Mouse (Mus musculus) urinary bladder, postnatal 14 days (tissue): ENCODE results near the gene Zfp385c.

Experiments used
- DNase-seq: peaks from one replicate; pipeline ENCODE4 v3.0.0; 2021; ENCODE audit warnings: low spot score

The Zfp385c gene

GRCm38 (mm10) chr11:100716649-100717048, 24.4 kb upstream of the Zfp385c start:
- DNase-seq = no peak

GRCm38 (mm10) chr11:100714948-100715347, 22.7 kb upstream of the Zfp385c start:
- DNase-seq = no peak

GRCm38 (mm10) chr11:100714534-100714915, 22.3 kb upstream of the Zfp385c start:
- peak; percentile 85 for DNase-seq

GRCm38 (mm10) chr11:100713735-100714533, 21.7 kb upstream of the Zfp385c start, which contains the start of gene Hspb9:
Gene Hspb9, plus strand, starts transcription at chr11:100713850.
- DNase-seq = peak; percentile 68

- no peak for DNase-seq
These were observed 20.9 kb upstream of the Zfp385c start for GRCm38 (mm10) chr11:100713174-100713573.

GRCm38 (mm10) chr11:100711783-100712615, 19.7 kb upstream of the Zfp385c start, which contains the start of gene Kat2a:
Gene Kat2a, minus strand, starts transcription at chr11:100712465.
- DNase-seq = peak; percentile 85

GRCm38 (mm10) chr11:100710977-100711376, 18.7 kb upstream of the Zfp385c start:
- no peak for DNase-seq

GRCm38 (mm10) chr11:100710528-100710927, 18.3 kb upstream of the Zfp385c start:
- DNase-seq = no peak

GRCm38 (mm10) chr11:100709201-100709810, 17.1 kb upstream of the Zfp385c start:
- no peak for DNase-seq

- DNase-seq = no peak
These were observed 13.0 kb upstream of the Zfp385c start for GRCm38 (mm10) chr11:100705095-100705747.

- DNase-seq = no peak
These were observed 11.7 kb upstream of the Zfp385c start, which contains the start of gene Dhx58 for GRCm38 (mm10) chr11:100703851-100704531. Gene Dhx58, minus strand, starts transcription at chr11:100704271.

GRCm38 (mm10) chr11:100703366-100703765, 11.1 kb upstream of the Zfp385c start:
- DNase-seq = no peak

- DNase-seq = no peak
These were observed 10.7 kb upstream of the Zfp385c start for GRCm38 (mm10) chr11:100702906-100703305.

GRCm38 (mm10) chr11:100702081-100702851, 10.0 kb upstream of the Zfp385c start:
- peak; percentile 70 for DNase-seq

GRCm38 (mm10) chr11:100701301-100701700, 9.0 kb upstream of the Zfp385c start:
- peak; percentile 59 for DNase-seq

GRCm38 (mm10) chr11:100700710-100701109, 8.5 kb upstream of the Zfp385c start:
- no peak for DNase-seq

- no peak for DNase-seq
These were observed 5.7 kb upstream of the Zfp385c start for GRCm38 (mm10) chr11:100697921-100698320.

- peak; percentile 71 for DNase-seq
These were observed 2.7 kb upstream of the Zfp385c start for GRCm38 (mm10) chr11:100694926-100695325.

GRCm38 (mm10) chr11:100693154-100693553, 899 bp upstream of the Zfp385c start:
- DNase-seq = no peak

GRCm38 (mm10) chr11:100690389-100690788, 1.9 kb downstream of the Zfp385c start:
- no peak for DNase-seq
